Mouse (Mus musculus) kidney, adult 2 months (tissue): ENCODE results near the gene Phf3.

Experiments
- CTCF ChIP-seq: fragments of 200-500 bp; conservative IDR thresholded peaks from 2 replicates; pipeline ENCODE4 v1.5.1; 2011; ENCODE audit warnings: low read depth, mild to moderate bottlenecking, control low read depth, low read length, moderate library complexity, mixed read lengths; ENCODE audit not compliant: insufficient read depth, insufficient read length
- POLR2A ChIP-seq: fragments of 200-500 bp; IDR thresholded peaks from one replicate; pipeline ENCODE4 v1.6.1; 2011; ENCODE audit warnings: low read depth, low read length, control low read depth

DNA sequence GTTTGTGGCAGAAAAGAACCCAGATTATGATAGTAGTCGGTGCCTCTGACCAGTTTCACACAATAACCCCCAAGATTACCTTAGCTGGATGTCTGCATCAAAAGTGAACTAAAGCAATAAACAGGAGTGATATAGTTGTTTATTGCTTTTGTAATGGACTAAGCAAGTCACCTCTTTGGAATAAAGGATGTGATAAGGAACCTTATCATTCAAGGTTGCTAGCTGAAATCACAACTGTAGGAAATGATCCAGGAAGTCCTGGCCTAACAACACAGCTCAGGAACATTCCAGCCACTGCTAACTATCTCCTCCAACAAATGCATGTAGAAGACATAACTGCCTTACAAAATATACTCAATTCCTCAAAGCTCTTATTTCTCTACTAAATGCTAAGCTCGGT, 22.8 kb downstream of the Phf3 start:
- no peak for TF ChIP-seq CTCF
- TF ChIP-seq POLR2A: no peak
